Mouse (Mus musculus): ENCODE results near the gene Chst5. TPM values are rescaled to one million over a fixed set of nuclear protein-coding genes. Genes with fewer than 3 reads are reported as not detected.

Gene Chst5
- not detected for polyA plus RNA-seq (2014; fragmentation: Illumina TruSeq; extraction: RNeasy Lipid Tissue Mini Kit (QIAGEN cat#74804))

DNA sequence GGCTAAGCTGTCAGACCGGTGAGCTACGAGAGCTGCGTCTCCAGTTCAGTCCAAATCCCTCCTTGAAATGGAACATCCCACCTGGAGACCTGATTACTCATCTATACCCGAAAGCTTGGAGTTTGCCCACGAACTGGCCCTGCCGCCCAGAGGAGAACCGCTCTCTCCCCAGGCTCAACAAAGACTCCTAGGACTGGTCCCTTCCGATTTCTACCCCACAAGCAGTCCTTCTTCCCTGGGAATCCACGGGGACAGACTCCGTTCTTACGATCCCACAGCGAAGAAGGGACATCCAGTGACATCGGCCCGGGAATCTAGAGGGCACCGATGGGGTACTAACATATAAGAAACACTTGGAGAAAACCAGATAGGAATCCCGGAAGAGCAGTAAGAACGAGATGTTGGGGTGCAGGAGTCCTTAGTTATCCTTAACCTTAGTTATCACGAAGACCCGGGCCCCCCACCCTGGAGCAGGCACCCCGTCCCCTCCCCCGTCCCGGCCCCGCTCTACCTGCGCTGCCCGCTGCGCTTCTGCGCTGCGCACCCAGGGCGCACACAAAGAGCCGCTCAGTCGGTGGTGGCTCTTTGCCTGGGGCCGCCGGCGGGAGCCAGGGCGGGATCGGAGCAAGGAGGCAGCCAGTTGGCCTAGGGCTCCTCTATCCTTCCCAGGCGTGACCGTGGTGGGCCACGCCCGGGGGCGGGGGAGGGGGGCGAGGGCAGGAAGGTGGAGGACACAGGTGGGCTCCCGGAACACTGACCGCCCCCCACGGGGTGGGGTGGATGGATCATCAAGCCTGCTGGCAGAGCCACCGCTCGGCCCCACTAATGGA, at the start of gene Chst5:
Gene Chst5, minus strand, starts transcription at position 827 of the 830 bp plus-strand sequence.

DNA sequence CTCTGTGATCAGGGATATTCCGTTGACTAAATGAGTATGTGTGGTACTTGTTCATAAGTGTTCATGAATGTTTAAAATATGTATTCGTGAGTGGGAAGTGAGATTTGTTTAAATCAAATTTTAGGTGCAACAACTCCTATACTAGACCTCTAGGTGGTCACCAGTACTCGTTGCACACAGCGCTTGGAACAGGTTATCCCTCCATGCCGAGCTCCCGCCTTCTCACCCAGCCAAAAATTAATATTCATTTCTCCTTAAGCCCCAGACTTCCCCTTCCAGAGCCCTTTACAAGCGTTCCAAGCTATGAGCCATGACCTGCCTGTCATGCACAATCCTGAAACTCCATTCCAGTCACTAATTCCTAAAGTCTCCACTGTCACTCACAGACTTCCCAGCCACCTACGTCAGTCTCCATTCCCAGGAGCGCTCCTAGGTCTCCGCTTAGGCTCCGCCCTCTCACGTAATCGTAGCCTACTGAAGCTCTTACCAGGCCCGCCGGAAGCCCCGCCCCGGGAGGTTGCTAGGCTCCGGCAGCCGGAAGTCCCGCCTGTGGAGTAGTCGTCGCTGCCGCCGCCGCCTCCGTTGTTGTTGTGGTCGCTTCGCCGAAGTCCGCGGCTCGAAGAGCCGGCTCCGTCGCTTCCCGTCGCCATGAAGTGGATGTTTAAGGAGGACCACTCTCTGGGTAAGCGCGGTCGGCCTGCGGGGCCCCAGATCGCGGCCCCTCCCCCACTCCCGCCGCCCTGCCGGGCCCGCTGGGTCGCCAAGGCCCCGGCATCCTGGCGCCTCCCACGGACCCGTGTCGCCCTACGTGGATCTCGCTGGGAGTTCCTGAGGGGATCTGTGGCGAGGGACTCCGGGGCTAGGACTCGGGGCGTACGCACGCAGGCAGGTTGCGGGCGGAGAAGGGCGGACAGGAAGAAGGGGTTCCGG, 30.2 kb upstream of the Chst5 start, which contains the start of gene Gabarapl2:
Gene Gabarapl2, plus strand, starts transcription at position 533 of the 930 bp plus-strand sequence.

DNA sequence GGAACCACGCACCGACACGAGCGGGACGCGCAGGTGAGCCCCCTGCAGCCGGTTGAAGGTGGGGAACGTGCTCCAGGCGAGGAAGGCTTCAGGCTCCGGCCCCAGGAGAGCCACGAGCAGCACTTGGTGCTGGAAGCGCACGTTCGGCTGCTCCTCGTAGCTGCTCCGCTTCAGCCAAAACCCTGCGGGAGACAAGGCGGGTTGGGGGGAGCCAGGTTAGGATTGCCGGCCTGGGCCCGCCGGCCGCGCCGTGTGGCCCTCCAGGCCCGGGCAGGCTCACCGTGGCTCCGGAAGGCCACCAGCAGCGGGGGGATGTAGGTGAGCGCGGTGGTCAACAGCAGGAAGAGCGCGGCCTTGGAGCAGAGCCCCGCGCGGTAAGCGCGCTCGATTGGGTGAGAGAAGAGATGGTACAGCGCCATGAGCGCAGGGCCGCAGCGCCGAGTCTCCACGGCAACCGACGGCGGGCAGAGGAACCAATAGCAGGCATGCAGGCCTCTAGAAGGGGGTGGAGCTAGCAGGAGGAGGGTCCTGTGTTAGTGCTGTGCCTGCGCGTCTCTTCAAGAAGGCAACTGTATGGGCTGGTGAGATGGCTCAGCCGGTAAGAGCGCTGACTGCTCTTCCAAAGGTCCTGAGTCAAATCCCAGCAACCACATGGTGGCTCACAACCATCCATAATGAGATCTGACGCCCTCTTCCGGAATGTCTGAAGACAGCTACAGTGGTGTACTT, 23.3 kb upstream of the Chst5 start, which contains the start of gene Tmem231:
Gene Tmem231, minus strand, starts transcription at position 534 of the 729 bp plus-strand sequence.

DNA sequence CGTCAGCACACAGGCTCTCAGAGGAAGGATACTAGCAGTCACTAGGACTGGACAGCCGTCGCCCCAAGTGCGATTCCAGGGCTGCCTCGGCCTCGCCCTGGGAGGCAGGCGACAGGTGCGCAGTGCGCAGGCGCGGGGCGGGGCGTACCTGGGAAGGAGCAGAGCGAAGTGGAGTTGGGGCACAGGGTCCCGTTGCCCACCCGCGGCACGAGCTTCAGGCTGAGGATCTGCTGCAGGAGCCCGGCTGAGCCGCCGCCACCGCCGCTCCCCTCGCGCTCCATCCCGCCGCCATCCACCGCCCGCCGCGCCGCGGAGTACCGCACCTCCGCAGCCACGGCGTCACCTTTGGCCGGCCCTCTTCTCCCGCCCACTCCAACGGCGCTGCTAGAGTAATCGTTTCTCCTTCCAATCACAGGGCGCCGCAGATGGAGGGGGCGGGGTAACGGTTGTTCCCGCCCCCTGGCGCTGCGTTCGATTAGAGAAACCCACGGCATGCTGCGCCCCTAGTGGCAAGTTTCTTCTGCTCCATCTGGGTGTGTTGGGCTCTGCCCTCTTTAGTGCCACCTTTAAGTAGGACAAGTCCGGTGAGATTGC, 33.8 kb downstream of the Chst5 start, which contains the start of gene Tmem170:
Gene Tmem170, minus strand, starts transcription at position 396 of the 594 bp plus-strand sequence.

DNA sequence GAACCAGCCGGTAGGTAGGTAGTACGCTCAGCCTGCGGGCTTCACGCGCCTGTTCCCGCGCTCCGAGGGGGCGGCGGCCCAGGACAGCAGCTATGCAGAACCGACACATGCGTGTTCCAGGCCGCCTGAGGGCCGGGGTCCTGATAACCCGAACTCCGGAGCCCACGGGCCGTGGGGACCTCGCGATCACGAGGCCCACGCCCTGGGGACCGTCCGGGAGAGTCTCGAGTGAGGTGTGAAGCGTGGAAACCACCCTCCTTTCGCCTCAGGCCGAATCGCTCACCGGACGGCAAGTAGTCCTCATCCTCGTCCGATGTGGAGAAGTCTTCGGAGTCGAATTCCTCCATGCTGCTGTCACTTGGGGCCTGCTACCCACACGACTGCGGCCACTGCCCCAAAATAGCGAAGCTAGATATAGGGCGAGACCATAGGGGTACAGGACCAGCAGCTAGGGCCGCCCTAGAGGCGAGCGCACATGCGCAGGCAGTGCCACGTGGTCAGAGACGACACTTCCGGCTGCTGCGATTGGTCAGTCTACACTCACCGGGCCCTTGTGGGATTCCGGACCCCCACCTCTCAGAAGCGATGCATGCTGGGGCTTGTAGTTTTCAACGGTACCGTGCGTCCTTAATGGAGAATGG, 56.3 kb downstream of the Chst5 start, which contains the start of gene Cfdp1:
Gene Cfdp1, minus strand, starts transcription at position 431 of the 641 bp plus-strand sequence.

Other genes with a start within 250 kb of the Chst5 start
- gene Ctrb1, start 219.4 kb downstream of the Chst5 start, polyA plus RNA-seq (2014; fragmentation: Illumina TruSeq; extraction: RNeasy Lipid Tissue Mini Kit (QIAGEN cat#74804)), result 2.0 TPM
- 0.17 TPM for gene Bcar1, start 166.6 kb downstream of the Chst5 start, polyA plus RNA-seq (2014; fragmentation: Illumina TruSeq; extraction: RNeasy Lipid Tissue Mini Kit (QIAGEN cat#74804))
- 211 TPM for gene Cfdp1, start 56.2 kb downstream of the Chst5 start, polyA plus RNA-seq (2014; fragmentation: Illumina TruSeq; extraction: RNeasy Lipid Tissue Mini Kit (QIAGEN cat#74804))
- 14.3 TPM for gene Tmem170, start 33.7 kb downstream of the Chst5 start, polyA plus RNA-seq (2014; fragmentation: Illumina TruSeq; extraction: RNeasy Lipid Tissue Mini Kit (QIAGEN cat#74804))
- 7.2 TPM for gene Tmem231, start 23.4 kb upstream of the Chst5 start, polyA plus RNA-seq (2014; fragmentation: Illumina TruSeq; extraction: RNeasy Lipid Tissue Mini Kit (QIAGEN cat#74804))
- gene Gabarapl2, start 30.3 kb upstream of the Chst5 start, polyA plus RNA-seq (2014; fragmentation: Illumina TruSeq; extraction: RNeasy Lipid Tissue Mini Kit (QIAGEN cat#74804)), result 116 TPM
- 2.3 TPM for gene Adat1, start 81.9 kb upstream of the Chst5 start, polyA plus RNA-seq (2014; fragmentation: Illumina TruSeq; extraction: RNeasy Lipid Tissue Mini Kit (QIAGEN cat#74804))
- 39.1 TPM for gene Kars, start 100.9 kb upstream of the Chst5 start, polyA plus RNA-seq (2014; fragmentation: Illumina TruSeq; extraction: RNeasy Lipid Tissue Mini Kit (QIAGEN cat#74804))
- 35.0 TPM for gene Terf2ip, start 101.0 kb upstream of the Chst5 start, polyA plus RNA-seq (2014; fragmentation: Illumina TruSeq; extraction: RNeasy Lipid Tissue Mini Kit (QIAGEN cat#74804))
- gene Gm6793, start 104.6 kb upstream of the Chst5 start, polyA plus RNA-seq (2014; fragmentation: Illumina TruSeq; extraction: RNeasy Lipid Tissue Mini Kit (QIAGEN cat#74804)), result 0.68 TPM